Mouse (Mus musculus) hindbrain, embryonic 11.5 days (tissue): ENCODE measurements at regions not wholly inside any gene's neighbourhood (a gene's known extent, or its start where the extent isn't known, plus 50 kb on each side); places are given as distances from the start of the nearest gene placed in this dataset.

ENCODE experiments used
- ATAC-seq: fragments of 200-750 bp; cut with Nextera tagmentation; 2 replicates; pipeline ENCODE4 v1.8.0; 2017; ENCODE audit warnings: mild to moderate bottlenecking, moderate TSS enrichment, moderate library complexity; ENCODE audit not compliant: low FRiP score
- DNase-seq: peaks from one replicate; pipeline ENCODE4 v3.0.0-alpha.2; 2015; ENCODE audit warnings: low spot score
- H3K27ac ChIP-seq: fragments of 300-500 bp; sonication (generic); 2 replicates; pipeline ENCODE4 v1.5.1; 2014; ENCODE audit warnings: mild to moderate bottlenecking, low read depth, low read length
- H3K27me3 ChIP-seq: fragments of 300-500 bp; sonication (generic); 2 replicates; pipeline ENCODE4 v1.6.1; 2014; ENCODE audit warnings: mild to moderate bottlenecking, low read length, moderate library complexity, mixed read lengths; ENCODE audit not compliant: control insufficient read depth, insufficient read depth
- H3K36me3 ChIP-seq: fragments of 300-500 bp; sonication (generic); 2 replicates; pipeline ENCODE4 v1.6.1; 2014; ENCODE audit warnings: mild to moderate bottlenecking, low read length, moderate library complexity, mixed read lengths; ENCODE audit not compliant: control insufficient read depth, insufficient read depth
- H3K4me1 ChIP-seq: fragments of 300-500 bp; sonication (generic); replicated peaks from 2 replicates; pipeline ENCODE4 v1.6.1; 2014; ENCODE audit warnings: low read length, mixed read lengths; ENCODE audit not compliant: control insufficient read depth, insufficient read depth
- H3K4me2 ChIP-seq: fragments of 300-500 bp; sonication (generic); replicated peaks from 2 replicates; pipeline ENCODE4 v1.6.1; 2014; ENCODE audit warnings: mild to moderate bottlenecking, low read depth, low read length
- H3K4me3 ChIP-seq: fragments of 300-500 bp; sonication (generic); 2 replicates; pipeline ENCODE4 v1.5.1; 2014; ENCODE audit warnings: low read depth, low read length
- H3K9ac ChIP-seq: fragments of 300-500 bp; sonication (generic); 2 replicates; pipeline ENCODE4 v1.6.1; 2014; ENCODE audit warnings: low read depth, low read length
- H3K9me3 ChIP-seq: fragments of 300-500 bp; sonication (generic); 2 replicates; pipeline ENCODE4 v1.6.1; 2016; ENCODE audit warnings: low read length; ENCODE audit not compliant: control insufficient read depth
- WGBS: fragments of 180-500 bp; shearing (Covaris S2); extraction: QIAGEN DNeasy Blood & Tissue Kit; methylation state at CpG from one replicate; pipeline ENCODE4 v1.1.7; 2014; 5-methylcytosine and 5-hydroxymethylcytosine counted together

DNA sequence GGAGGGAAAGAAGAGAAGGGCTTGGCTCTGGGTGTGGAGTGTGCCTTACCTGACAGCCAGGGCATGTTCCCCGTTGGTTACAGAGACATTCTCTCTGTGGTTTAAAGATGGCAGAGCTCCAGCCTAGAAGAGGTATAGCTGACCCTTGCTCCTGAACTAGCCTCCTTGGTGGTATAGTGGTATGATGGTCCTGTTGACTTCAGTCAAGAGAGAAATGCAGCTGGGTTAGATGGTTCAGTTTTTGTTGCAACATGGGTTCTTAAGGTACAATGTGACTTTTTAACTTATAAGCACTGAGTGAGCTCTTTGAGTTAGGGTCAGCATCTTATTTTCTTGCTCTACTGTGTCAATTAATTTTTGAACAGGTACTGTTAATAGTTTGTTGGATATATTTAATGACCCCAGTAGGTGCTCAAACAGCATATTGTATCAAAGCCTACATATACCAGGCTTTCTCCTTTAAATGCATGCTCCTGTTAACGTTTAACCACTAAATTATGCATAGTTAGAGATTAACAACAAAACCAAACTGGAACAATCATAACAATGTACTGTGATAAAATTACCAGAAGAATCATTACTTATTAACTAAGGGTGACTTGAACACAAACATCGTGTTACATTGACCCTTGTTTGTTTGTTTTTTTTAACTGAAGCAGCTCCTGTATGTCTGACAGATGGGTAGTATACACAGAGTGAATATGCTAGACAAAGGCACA is 70.5 kb upstream of the Nrxn3 start:
- ATAC-seq (no peak), DNase-seq (no peak)
- Histone ChIP-seq H3K27me3 (no peaks in the 10 kb centered on the region), H3K4me1 (no peaks in the 10 kb centered on the region), H3K36me3 (no peaks in the 10 kb centered on the region), H3K27ac (no peak overlapping the region), H3K4me2 (no peak overlapping the region), H3K9me3 (no peaks in the 10 kb centered on the region), H3K9ac (no peak overlapping the region), H3K4me3 (no peak overlapping the region)
- 72% methylated on average over 3 of the region's 3 CpGs for WGBS
